ENCODE assay signal across 8 mouse cellular contexts in the genomic region with DNA sequence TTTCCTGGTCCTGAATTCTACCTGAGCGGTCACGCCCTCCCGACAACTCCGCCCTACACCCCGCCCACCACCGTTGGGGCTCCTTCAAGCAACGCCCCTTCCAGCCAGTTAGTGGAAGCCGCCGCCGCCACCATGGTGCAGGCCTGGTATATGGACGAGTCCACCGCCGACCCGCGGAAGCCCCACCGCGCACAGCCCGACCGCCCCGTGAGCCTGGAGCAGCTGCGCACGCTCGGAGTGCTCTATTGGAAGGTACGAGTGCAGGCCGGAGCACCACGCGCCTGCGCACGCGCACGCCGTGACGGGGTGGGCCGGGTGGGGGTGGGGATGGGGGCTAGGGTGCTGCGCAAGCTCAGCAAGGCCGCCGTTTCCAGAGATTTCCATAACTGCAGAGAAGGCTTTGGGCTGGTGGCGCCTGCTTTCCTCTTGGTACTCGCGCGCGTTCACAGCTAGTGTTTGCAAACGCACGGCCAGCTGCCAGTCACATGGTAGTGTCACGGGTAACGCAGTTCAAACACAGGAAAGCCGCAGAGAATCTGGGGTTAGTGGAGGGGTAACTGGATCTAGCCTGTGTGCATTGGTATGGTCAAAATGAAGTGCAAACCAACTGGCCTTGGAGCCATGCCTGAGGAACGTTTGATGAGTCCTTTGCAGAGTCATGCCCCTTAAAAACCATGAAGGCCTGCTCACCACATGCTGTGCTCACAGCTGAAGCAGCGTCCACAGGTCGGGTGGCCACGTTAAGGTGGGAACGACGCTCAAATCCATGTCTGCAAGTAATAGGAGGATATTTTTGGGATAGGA. TPM values are rescaled to one million over a fixed set of nuclear protein-coding genes. Genes with fewer than 3 reads are reported as not detected.
A peak's percentile ranks its signal among the peaks of the same experiment; 100 is the strongest.
DNase-seq lines count a peak whose midpoint lies in the region; ATAC-seq and TF ChIP-seq lines count a peak whose summit lies in the region.

A gene (plus strand): TSS at position 111 of the 804 bp plus-strand sequence.

- H3K4me3 ChIP-seq in hindbrain, embryonic 10.5 days: peak within 1 kb of the TSS; percentile 63
- H3K4me3 ChIP-seq in lung, postnatal 0 days (ENCODE audit: low read depth, low read length): peak within 1 kb of the TSS; percentile 57

- no peak for TF ChIP-seq CTCF in lung, postnatal 0 days (IDR thresholded peaks at IDR 0.05)

- DNase-seq in MEL-GATA-1-ER (ENCODE audit: extremely low read depth, low read depth): peak; percentile 33
- peak; percentile 82 for DNase-seq in cerebellum, adult 8-10 months
- peak; percentile 91 for DNase-seq in hindbrain, embryonic 10.5 days (ENCODE audit: low spot score)
- DNase-seq in layer of hippocampus, adult 9-11 months: peak; percentile 90
- peak; percentile 90 for DNase-seq in lung, postnatal 0 days (ENCODE audit: low spot score)
- DNase-seq in ovary, postnatal 36 days (ENCODE audit: low spot score): peak; percentile 84
- peak; percentile 82 for DNase-seq in thymus, postnatal 25 days

- H3K4me1 ChIP-seq in hindbrain, embryonic 10.5 days (replicated peaks): peaks cover 18% of the 10 kb centered on the region
- H3K4me1 ChIP-seq in lung, postnatal 0 days (ENCODE audit: insufficient read depth, low read depth, low read length): peaks cover 4% of the 10 kb centered on the region; the same call in 1 of the 2 replicates

- no peaks in the 10 kb centered on the region for H3K27me3 ChIP-seq in hindbrain, embryonic 10.5 days (ENCODE audit: insufficient read depth, poor library complexity, severe bottlenecking)
- no peaks in the 10 kb centered on the region for H3K27me3 ChIP-seq in lung, postnatal 0 days (replicated peaks; ENCODE audit: insufficient read depth, low read length)

- ATAC-seq in frontal cortex, adult (ENCODE audit: low TSS enrichment): peak; percentile 91
- peak; percentile 93 for ATAC-seq in lung, postnatal 0 days

- no peaks in the 10 kb centered on the region for H3K9me3 ChIP-seq in hindbrain, embryonic 10.5 days
- no peaks in the 10 kb centered on the region for H3K9me3 ChIP-seq in lung, postnatal 0 days (ENCODE audit: low read length)

- peak within 1 kb of the TSS; percentile 94 for H3K27ac ChIP-seq in hindbrain, embryonic 10.5 days
- H3K27ac ChIP-seq in lung, postnatal 0 days (ENCODE audit: low read length): peak within 1 kb of the TSS; percentile 79

- no peak for TF ChIP-seq EP300 in lung, postnatal 0 days (IDR thresholded peaks at IDR 0.05)

- peak within 1 kb of the TSS; percentile 58 for H3K4me2 ChIP-seq in lung, postnatal 0 days (replicated peaks; ENCODE audit: low read depth, low read length)

- H3K9ac ChIP-seq in lung, postnatal 0 days (replicated peaks; ENCODE audit: low read depth): peak within 1 kb of the TSS; percentile 33

- 3% methylated on average over 53 of the region's 53 CpGs for WGBS in hindbrain, embryonic 10.5 days
- 1% methylated on average over 39 of the region's 53 CpGs for WGBS in lung, postnatal 0 days

- H3K36me3 ChIP-seq in hindbrain, embryonic 10.5 days: peaks cover 17% of the 10 kb centered on the region
- no peaks in the 10 kb centered on the region for H3K36me3 ChIP-seq in lung, postnatal 0 days (ENCODE audit: insufficient read depth, low read length)

RNA-seq across cellular contexts. Expression of the gene that starts here (rescaled TPM):
- polyA plus RNA-seq in hindbrain, embryonic 10.5 days (2016; fragmentation: Nextera tagmentation; extraction: Ambion mirVana): 45.5 and 49.1 TPM in 2 replicates
- polyA plus RNA-seq in lung, postnatal 0 days (2015; fragmentation: Nextera tagmentation; extraction: Ambion mirVana): 54.5 TPM in 2 replicates

Comparison
In these comparisons a context has a peak if more than half of its experiments do, and no peak if none do; other contexts are left out.
1. Peak in every context shown above with its lines: DNase-seq, ATAC-seq, H3K4me3 ChIP-seq and H3K27ac ChIP-seq.
2. DNase-seq: peak in every context shown above with its lines; median percentile 91 in hindbrain, embryonic 10.5 days; 90 in layer of hippocampus, adult 9-11 months; 90 in lung, postnatal 0 days; 84 in ovary, postnatal 36 days; 82 in cerebellum, adult 8-10 months; 82 in thymus, postnatal 25 days; 33 in MEL-GATA-1-ER.